Mouse (Mus musculus): ENCODE data around the gene Vmn1r33. TPM values are rescaled to one million over a fixed set of nuclear protein-coding genes. Genes with fewer than 3 reads are reported as not detected.

The Vmn1r33 gene
- total and polyA plus RNA-seq, 3 experiments = not detected

Other genes with a start within 250 kb of the Vmn1r33 start
- gene Mad2l1, start 82.9 kb downstream of the Vmn1r33 start, total RNA-seq (2012; rRNA removed) = 63.9 and 72.0 TPM in 2 replicates
- gene Mad2l1, start 82.9 kb downstream of the Vmn1r33 start, polyA plus RNA-seq (2012; ENCODE audit: insufficient read depth in 1 of 2, insufficient read length in 2 of 2, low read depth in 1 of 2, low replicate concordance in 2 of 2, missing spikeins in 1 of 2) = 100 to 1,000 TPM in 1 of 2 experiments, 10 to 100 TPM in 1; 68.8 to 102 TPM
- gene Vmn1r32, start 58.2 kb downstream of the Vmn1r33 start, total RNA-seq (2012; rRNA removed) = not detected in 2 replicates
- under 1 TPM in 1 of 2 experiments, not detected in 1; 0.19 TPM for gene Vmn1r32, start 58.2 kb downstream of the Vmn1r33 start, polyA plus RNA-seq (2012; ENCODE audit: insufficient read depth in 1 of 2, insufficient read length in 2 of 2, low read depth in 1 of 2, low replicate concordance in 2 of 2, missing spikeins in 1 of 2)
- not detected in 2 replicates for gene Vmn1r34, start 25.6 kb upstream of the Vmn1r33 start, total RNA-seq (2012; rRNA removed)
- gene Vmn1r34, start 25.6 kb upstream of the Vmn1r33 start, polyA plus RNA-seq (2012; ENCODE audit: insufficient read depth in 1 of 2, insufficient read length in 2 of 2, low read depth in 1 of 2, low replicate concordance in 2 of 2, missing spikeins in 1 of 2) = not detected
- gene Vmn1r35, start 67.6 kb upstream of the Vmn1r33 start, total RNA-seq (2012; rRNA removed) = not detected in 2 replicates
- gene Vmn1r35, start 67.6 kb upstream of the Vmn1r33 start, polyA plus RNA-seq (2012; ENCODE audit: insufficient read depth in 1 of 2, insufficient read length in 2 of 2, low read depth in 1 of 2, low replicate concordance in 2 of 2, missing spikeins in 1 of 2) = not detected
- not detected in 2 replicates for gene Vmn1r36, start 100.9 kb upstream of the Vmn1r33 start, total RNA-seq (2012; rRNA removed)
- not detected for gene Vmn1r36, start 100.9 kb upstream of the Vmn1r33 start, polyA plus RNA-seq (2012; ENCODE audit: insufficient read depth in 1 of 2, insufficient read length in 2 of 2, low read depth in 1 of 2, low replicate concordance in 2 of 2, missing spikeins in 1 of 2)
- not detected in 2 replicates for gene Vmn1r37, start 111.1 kb upstream of the Vmn1r33 start, total RNA-seq (2012; rRNA removed)
- not detected for gene Vmn1r37, start 111.1 kb upstream of the Vmn1r33 start, polyA plus RNA-seq (2012; ENCODE audit: insufficient read depth in 1 of 2, insufficient read length in 2 of 2, low read depth in 1 of 2, low replicate concordance in 2 of 2, missing spikeins in 1 of 2)
- not detected in 2 replicates for gene Vmn1r38, start 164.3 kb upstream of the Vmn1r33 start, total RNA-seq (2012; rRNA removed)
- gene Vmn1r38, start 164.3 kb upstream of the Vmn1r33 start, polyA plus RNA-seq (2012; ENCODE audit: insufficient read depth in 1 of 2, insufficient read length in 2 of 2, low read depth in 1 of 2, low replicate concordance in 2 of 2, missing spikeins in 1 of 2) = not detected
- not detected in 2 replicates for gene Vmn1r39, start 192.3 kb upstream of the Vmn1r33 start, total RNA-seq (2012; rRNA removed)
- gene Vmn1r39, start 192.3 kb upstream of the Vmn1r33 start, polyA plus RNA-seq (2012; ENCODE audit: insufficient read depth in 1 of 2, insufficient read length in 2 of 2, low read depth in 1 of 2, low replicate concordance in 2 of 2, missing spikeins in 1 of 2) = under 1 TPM in 1 of 2 experiments, not detected in 1; 0.13 TPM